Mouse (Mus musculus) heart, adult 9 months (tissue): ENCODE data around the gene Dmkn.
"Not testable (repeated sequence)": the region's sequence is repeated elsewhere in the genome, so short reads cannot be mapped to it uniquely, and the experiment has no call there.

ENCODE experiments used
- DNase-seq, 2 experiments: peaks; one replicate each; pipeline ENCODE4 v3.0.0; 2022; ENCODE audit warnings: low spot score in 2 of 2

The Dmkn gene

GRCm38 (mm10) chr7:30812291-30812807 lies 48.8 kb downstream of the Dmkn start:
- DNase-seq = no peak

GRCm38 (mm10) chr7:30820131-30820530 lies 56.6 kb downstream of the Dmkn start:
- DNase-seq = no peak

GRCm38 (mm10) chr7:30820854-30821445 lies 57.4 kb downstream of the Dmkn start:
- DNase-seq = no peak

- DNase-seq = peak in 1 of 2 experiments; percentile 1
Measured at GRCm38 (mm10) chr7:30821532-30821931, 58.0 kb downstream of the Dmkn start.

GRCm38 (mm10) chr7:30823675-30824074 lies 60.1 kb downstream of the Dmkn start, which contains the start of gene Ffar2:
TSS of gene Ffar2 (minus strand) at chr7:30823775.
- no peak for DNase-seq

GRCm38 (mm10) chr7:30824306-30824705 lies 60.8 kb downstream of the Dmkn start:
- no peak for DNase-seq

- no peak for DNase-seq
Measured at GRCm38 (mm10) chr7:30826660-30827059, 63.1 kb downstream of the Dmkn start.

- not testable (repeated sequence) for DNase-seq
Measured at GRCm38 (mm10) chr7:30828871-30829270, 65.3 kb downstream of the Dmkn start.

- DNase-seq = no peak
Measured at GRCm38 (mm10) chr7:30829428-30829827, 65.9 kb downstream of the Dmkn start.
